Mouse (Mus musculus) limb, embryonic 13.5 days (tissue): ENCODE results near the gene Nap1l1. TPM values are rescaled to one million over a fixed set of nuclear protein-coding genes. Genes with fewer than 3 reads are reported as not detected.

Experiments
- ATAC-seq: fragments of 200-750 bp; cut with Nextera tagmentation; 2 replicates; pipeline ENCODE4 v1.8.0; 2017; ENCODE audit warnings: low read depth, moderate number of reproducible peaks, moderate TSS enrichment; ENCODE audit not compliant: low FRiP score
- H3K27ac ChIP-seq: fragments of 300-500 bp; sonication (generic); 2 replicates; pipeline ENCODE4 v1.5.1; 2015; ENCODE audit warnings: inconsistent platforms, mild to moderate bottlenecking, moderate library complexity
- H3K27me3 ChIP-seq: fragments of 300-500 bp; sonication (generic); 2 replicates; pipeline ENCODE4 v1.6.1; 2015; ENCODE audit warnings: mild to moderate bottlenecking, inconsistent platforms
- H3K36me3 ChIP-seq: fragments of 300-500 bp; sonication (generic); 2 replicates; pipeline ENCODE4 v1.6.1; 2015; ENCODE audit warnings: inconsistent platforms, mild to moderate bottlenecking, moderate library complexity
- H3K4me1 ChIP-seq: fragments of 300-500 bp; sonication (generic); 2 replicates; pipeline ENCODE4 v1.6.1; 2015; ENCODE audit warnings: inconsistent platforms
- H3K4me2 ChIP-seq: fragments of 300-500 bp; sonication (generic); replicated peaks from 2 replicates; pipeline ENCODE4 v1.6.1; 2015; ENCODE audit warnings: inconsistent platforms, mild to moderate bottlenecking, moderate library complexity
- H3K4me3 ChIP-seq: fragments of 300-500 bp; sonication (generic); 2 replicates; pipeline ENCODE4 v1.5.1; 2015; ENCODE audit warnings: moderate library complexity, mild to moderate bottlenecking, inconsistent platforms
- H3K9ac ChIP-seq: fragments of 300-500 bp; sonication (generic); 2 replicates; pipeline ENCODE4 v1.6.1; 2015; ENCODE audit warnings: mild to moderate bottlenecking, inconsistent platforms
- H3K9me3 ChIP-seq: fragments of 300-500 bp; sonication (generic); 2 replicates; pipeline ENCODE4 v1.6.1; 2016; ENCODE audit warnings: inconsistent platforms
- WGBS: fragments of 180-500 bp; shearing (Covaris S2); methylation state at CpG from one replicate; pipeline ENCODE4 v1.1.7; 2015; 5-methylcytosine and 5-hydroxymethylcytosine counted together
- polyA plus RNA-seq: library from polyadenylated mRNA; unstranded; fragments of >200 nt; fragmentation: Nextera tagmentation; extraction: Ambion mirVana; gene quantifications from 2 replicates; pipeline ENCODE4 v1.2.1, GENCODE M21; 2015

The Nap1l1 gene
- polyA plus RNA-seq, 1 experiment from 2014 or later = 283 TPM

GRCm38 (mm10) chr10:111519620-111520370 lies 46.8 kb downstream of the Nap1l1 start:
- H3K4me3 ChIP-seq = no peak overlapping the region
- H3K4me2 ChIP-seq = peak overlapping the region; percentile 38; the same call in 1 of the 2 replicates
- no peaks in the 10 kb centered on the region for H3K36me3 ChIP-seq
- no peak for ATAC-seq
- H3K27ac ChIP-seq = no peak overlapping the region
- no peaks in the 10 kb centered on the region for H3K27me3 ChIP-seq
- no peaks in the 10 kb centered on the region for H3K9me3 ChIP-seq
- 62% methylated on average over 24 of the region's 24 CpGs for WGBS
- peaks cover 51% of the 10 kb centered on the region for H3K4me1 ChIP-seq
- no peak overlapping the region for H3K9ac ChIP-seq

GRCm38 (mm10) chr10:111520621-111521020 lies 47.6 kb downstream of the Nap1l1 start:
- Histone ChIP-seq H3K9me3 (no peaks in the 10 kb centered on the region), H3K9ac (no peak overlapping the region), H3K4me1 (peaks cover 45% of the 10 kb centered on the region), H3K27me3 (no peaks in the 10 kb centered on the region), H3K36me3 (no peaks in the 10 kb centered on the region), H3K4me2 (no peak overlapping the region), H3K4me3 (no peak overlapping the region), H3K27ac (no peak overlapping the region)
- 43% methylated on average over 3 of the region's 3 CpGs for WGBS
- no peak for ATAC-seq

GRCm38 (mm10) chr10:111521636-111522035 lies 48.6 kb downstream of the Nap1l1 start:
- peaks cover 39% of the 10 kb centered on the region for H3K4me1 ChIP-seq
- WGBS = 63% methylated on average over 4 of the region's 4 CpGs
- no peaks in the 10 kb centered on the region for H3K9me3 ChIP-seq
- no peak overlapping the region for H3K4me2 ChIP-seq
- H3K27ac ChIP-seq = no peak overlapping the region
- no peak overlapping the region for H3K9ac ChIP-seq
- ATAC-seq = no peak
- H3K4me3 ChIP-seq = no peak overlapping the region
- no peaks in the 10 kb centered on the region for H3K27me3 ChIP-seq
- H3K36me3 ChIP-seq = no peaks in the 10 kb centered on the region

DNA sequence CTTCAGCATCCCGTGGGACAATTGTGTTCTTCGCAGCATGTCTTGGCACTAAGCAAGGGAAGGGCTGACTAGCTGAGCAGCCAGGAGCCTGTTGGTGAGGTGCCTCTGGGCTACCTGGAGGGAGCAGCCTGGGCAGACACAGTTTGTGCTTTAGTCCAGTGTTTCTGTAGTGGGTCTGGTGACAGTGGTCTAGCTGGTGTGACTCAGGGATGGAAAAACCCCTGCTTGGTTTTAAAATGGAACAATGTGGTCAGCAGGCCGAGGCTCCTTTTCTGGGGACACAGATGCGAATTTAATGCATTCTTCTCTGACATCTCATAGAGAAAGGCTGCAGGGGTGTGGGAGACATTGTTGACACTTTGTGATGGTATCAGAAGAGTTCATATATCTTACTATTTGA lies 49.2 kb downstream of the Nap1l1 start:
- no peak overlapping the region for H3K9ac ChIP-seq
- H3K4me1 ChIP-seq = peaks cover 39% of the 10 kb centered on the region
- no peaks in the 10 kb centered on the region for H3K27me3 ChIP-seq
- 69% methylated on average over 4 of the region's 4 CpGs for WGBS
- no peaks in the 10 kb centered on the region for H3K9me3 ChIP-seq
- ATAC-seq = no peak
- H3K36me3 ChIP-seq = no peaks in the 10 kb centered on the region
- H3K4me2 ChIP-seq = no peak overlapping the region
- H3K4me3 ChIP-seq = no peak overlapping the region
- H3K27ac ChIP-seq = no peak overlapping the region

DNA sequence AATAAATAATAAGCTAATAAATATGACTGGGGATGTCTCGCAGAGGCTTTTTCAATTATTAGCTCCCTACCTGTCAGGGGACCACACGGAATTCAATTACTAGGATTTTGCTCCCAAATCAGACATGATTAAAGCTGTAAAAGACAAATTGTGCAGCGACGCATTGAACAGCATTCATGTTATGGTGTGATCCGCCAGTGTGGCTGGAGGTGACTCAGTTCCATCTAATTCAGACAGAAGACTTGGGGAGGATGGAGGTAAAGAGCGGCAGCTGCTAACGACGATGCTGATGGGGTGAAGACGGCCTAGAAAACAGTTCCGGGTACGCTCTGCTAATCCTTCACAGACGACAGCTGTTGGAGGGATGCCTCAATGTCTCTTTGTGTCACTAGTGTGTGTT lies 50.9 kb downstream of the Nap1l1 start:
- Histone ChIP-seq H3K27me3 (no peaks in the 10 kb centered on the region), H3K9ac (no peak overlapping the region), H3K27ac (no peak overlapping the region), H3K36me3 (no peaks in the 10 kb centered on the region), H3K4me1 (peaks cover 36% of the 10 kb centered on the region), H3K4me3 (no peak overlapping the region), H3K4me2 (no peak overlapping the region), H3K9me3 (no peaks in the 10 kb centered on the region)
- 81% methylated on average over 12 of the region's 12 CpGs for WGBS
- no peak for ATAC-seq

GRCm38 (mm10) chr10:111527057-111527456 lies 54.0 kb downstream of the Nap1l1 start:
- Histone ChIP-seq H3K27ac (no peak overlapping the region), H3K4me2 (0 out of 2 replicates have a peak overlapping the region, but pooled peaks have one; percentile 9), H3K9ac (no peak overlapping the region), H3K27me3 (no peaks in the 10 kb centered on the region), H3K36me3 (no peaks in the 10 kb centered on the region), H3K9me3 (no peaks in the 10 kb centered on the region), H3K4me1 (peaks cover 23% of the 10 kb centered on the region), H3K4me3 (no peak overlapping the region)
- ATAC-seq = peak; percentile 57; the same call in 1 of the 2 replicates
- WGBS = 47% methylated on average over 5 of the region's 5 CpGs

GRCm38 (mm10) chr10:111527613-111528012 lies 54.6 kb downstream of the Nap1l1 start:
- Histone ChIP-seq H3K36me3 (no peaks in the 10 kb centered on the region), H3K4me2 (no peak overlapping the region), H3K27me3 (no peaks in the 10 kb centered on the region), H3K9me3 (no peaks in the 10 kb centered on the region), H3K27ac (no peak overlapping the region), H3K4me3 (no peak overlapping the region), H3K9ac (no peak overlapping the region), H3K4me1 (peaks cover 23% of the 10 kb centered on the region)
- WGBS = 81% methylated on average over 7 of the region's 7 CpGs
- no peak for ATAC-seq

DNA sequence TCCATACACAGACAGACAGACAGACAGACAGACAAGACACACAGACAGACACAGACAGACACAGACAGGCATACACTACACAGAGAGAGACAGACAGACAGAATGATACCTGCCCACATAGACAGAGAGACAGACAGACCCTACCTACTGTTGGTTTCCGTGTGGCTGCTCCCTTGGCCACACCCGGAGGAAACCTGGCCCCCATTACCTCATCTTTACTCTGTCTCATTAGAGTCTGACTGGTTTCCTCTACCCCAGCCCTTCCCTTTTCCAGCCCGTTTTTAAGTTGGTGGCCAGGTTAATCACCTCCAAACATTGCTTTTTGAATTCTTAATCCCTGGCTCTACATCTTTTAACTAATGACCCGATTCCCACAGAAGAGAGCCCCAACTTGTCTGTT lies 55.3 kb downstream of the Nap1l1 start:
- WGBS = 43% methylated on average over 4 of the region's 4 CpGs
- Histone ChIP-seq H3K4me3 (no peak overlapping the region), H3K27ac (no peak overlapping the region), H3K9me3 (no peaks in the 10 kb centered on the region), H3K36me3 (no peaks in the 10 kb centered on the region), H3K9ac (no peak overlapping the region), H3K4me2 (no peak overlapping the region), H3K27me3 (no peaks in the 10 kb centered on the region), H3K4me1 (peaks cover 23% of the 10 kb centered on the region)
- no peak for ATAC-seq

GRCm38 (mm10) chr10:111530398-111530797 lies 57.4 kb downstream of the Nap1l1 start:
- Histone ChIP-seq H3K9me3 (no peaks in the 10 kb centered on the region), H3K9ac (no peak overlapping the region), H3K4me3 (no peak overlapping the region), H3K27ac (no peak overlapping the region), H3K27me3 (no peaks in the 10 kb centered on the region), H3K36me3 (no peaks in the 10 kb centered on the region), H3K4me2 (no peak overlapping the region), H3K4me1 (peaks cover 31% of the 10 kb centered on the region)
- ATAC-seq = no peak
- 71% methylated on average over 7 of the region's 7 CpGs for WGBS

- H3K4me2 ChIP-seq = no peak overlapping the region
- H3K27me3 ChIP-seq = no peaks in the 10 kb centered on the region
- no peak overlapping the region for H3K9ac ChIP-seq
- H3K9me3 ChIP-seq = no peaks in the 10 kb centered on the region
- H3K27ac ChIP-seq = no peak overlapping the region
- no peak for ATAC-seq
- 81% methylated on average over 8 of the region's 8 CpGs for WGBS
- H3K36me3 ChIP-seq = no peaks in the 10 kb centered on the region
- no peak overlapping the region for H3K4me3 ChIP-seq
- peaks cover 45% of the 10 kb centered on the region for H3K4me1 ChIP-seq
Observed at GRCm38 (mm10) chr10:111534691-111535090, 61.7 kb downstream of the Nap1l1 start.

- no peak overlapping the region for H3K9ac ChIP-seq
- no peaks in the 10 kb centered on the region for H3K27me3 ChIP-seq
- H3K27ac ChIP-seq = peak overlapping the region; percentile 28; the same call in 1 of the 2 replicates
- WGBS = 71% methylated on average over 19 of the region's 19 CpGs
- peaks cover 52% of the 10 kb centered on the region for H3K4me1 ChIP-seq
- no peak overlapping the region for H3K4me3 ChIP-seq
- ATAC-seq = peak; percentile 29; the same call in 1 of the 2 replicates
- H3K9me3 ChIP-seq = no peaks in the 10 kb centered on the region
- no peaks in the 10 kb centered on the region for H3K36me3 ChIP-seq
- H3K4me2 ChIP-seq = peak overlapping the region; percentile 32; the same call in 1 of the 2 replicates
Observed at GRCm38 (mm10) chr10:111537410-111537809, 64.4 kb downstream of the Nap1l1 start.

GRCm38 (mm10) chr10:111539724-111540324 lies 66.8 kb downstream of the Nap1l1 start:
- no peak overlapping the region for H3K4me3 ChIP-seq
- H3K4me1 ChIP-seq = peaks cover 55% of the 10 kb centered on the region
- no peaks in the 10 kb centered on the region for H3K27me3 ChIP-seq
- H3K4me2 ChIP-seq = peak overlapping the region; percentile 33
- peak; percentile 82 for ATAC-seq
- H3K9me3 ChIP-seq = no peaks in the 10 kb centered on the region
- H3K36me3 ChIP-seq = no peaks in the 10 kb centered on the region
- H3K27ac ChIP-seq = peak overlapping the region; percentile 75
- H3K9ac ChIP-seq = no peak overlapping the region
- 5% methylated on average over 9 of the region's 9 CpGs for WGBS
